ENCODE assay signal across 12 mouse cellular contexts in genomic region chr17:71300338-71300737, GRCm38 (mm10). TPM values are rescaled to one million over a fixed set of nuclear protein-coding genes. Genes with fewer than 3 reads are reported as not detected.
DNase-seq lines count a peak whose midpoint lies in the region; ATAC-seq lines count a peak whose summit lies in the region.
"Had no signal": no experiment of that assay in that cellular context is flagged by ENCODE, and none has a peak within 500 bp of the region (broad histone marks: within the 10 kb centered on the region; RNA-seq: fewer than 3 reads in every experiment).

No protein-coding gene starts in this region.

- H3K4me1 ChIP-seq in limb, embryonic 10.5 days = no peaks in the 10 kb centered on the region
- H3K4me1 ChIP-seq in kidney, embryonic 15.5 days = no peaks in the 10 kb centered on the region

- peak; percentile 26 to 83 for DNase-seq in adrenal gland, adult (ENCODE audit: inconsistent age in 2 of 2, low spot score in 1 of 2)
- no peak for DNase-seq in adrenal gland, postnatal 4 days (ENCODE audit: low spot score in 2 of 2)
- DNase-seq in NIH3T3 (ENCODE audit: low read depth) = peak; percentile 94
- peak; percentile 69 for DNase-seq in lung, postnatal 14 days
- DNase-seq in neural tube, embryonic 10.5 days (ENCODE audit: extremely low spot score, low spot score) = no peak
- no peak for DNase-seq in limb, embryonic 10.5 days (ENCODE audit: low spot score)
- DNase-seq: cerebellum, postnatal 14 days; left cerebral cortex, postnatal 4 days; right cerebral cortex, postnatal 4 days; thymus, postnatal 25 days had no signal

- peaks cover 58% of the 10 kb centered on the region for H3K36me3 ChIP-seq in limb, embryonic 10.5 days
- H3K36me3 ChIP-seq in kidney, embryonic 15.5 days = no peaks in the 10 kb centered on the region

- no peak overlapping the region for H3K4me2 ChIP-seq in kidney, embryonic 15.5 days

- no peak overlapping the region for H3K4me3 ChIP-seq in limb, embryonic 10.5 days
- H3K4me3 ChIP-seq in kidney, embryonic 15.5 days (replicated peaks) = no peak overlapping the region

- ATAC-seq in granulocyte monocyte progenitor cell, adult 5-6 weeks (replicated peaks; ENCODE audit: poor library complexity, severe bottlenecking) = peak; percentile 90
- no peak for ATAC-seq in kidney, embryonic 15.5 days (replicated peaks; ENCODE audit: low FRiP score)

- H3K27me3 ChIP-seq in limb, embryonic 10.5 days (ENCODE audit: low read depth, poor library complexity, severe bottlenecking) = no peaks in the 10 kb centered on the region
- no peaks in the 10 kb centered on the region for H3K27me3 ChIP-seq in kidney, embryonic 15.5 days

- H3K9me3 ChIP-seq in limb, embryonic 10.5 days (replicated peaks) = no peaks in the 10 kb centered on the region
- H3K9me3 ChIP-seq in kidney, embryonic 15.5 days (replicated peaks) = 0 out of 2 replicates have a peak, but pooled peaks cover 4% of the 10 kb centered on the region

- no peak overlapping the region for H3K27ac ChIP-seq in limb, embryonic 10.5 days
- no peak overlapping the region for H3K27ac ChIP-seq in kidney, embryonic 15.5 days

- 91% methylated on average over 2 of the region's 2 CpGs for WGBS in limb, embryonic 10.5 days
- 85% methylated on average over 2 of the region's 2 CpGs for WGBS in kidney, embryonic 15.5 days

- no peak overlapping the region for H3K9ac ChIP-seq in kidney, embryonic 15.5 days

RNA-seq across cellular contexts. Expression of gene Emilin2, which starts 11.4 kb away (rescaled TPM):
- total RNA-seq in adrenal gland, postnatal 4 days (2021) = 10 to 100 TPM; 11.1 to 17.6 TPM
- total RNA-seq in granulocyte monocyte progenitor cell, adult 5-6 weeks (2014; fragmentation: Nextera tagmentation) = 14.3 and 19.0 TPM in 2 replicates
- total RNA-seq in granulocyte monocyte progenitor cell, adult 5-6 weeks (2017) = 25.0 and 25.8 TPM in 2 replicates
- polyA plus RNA-seq in limb, embryonic 10.5 days (2016; fragmentation: Nextera tagmentation; extraction: Ambion mirVana) = 30.0 and 36.1 TPM in 2 replicates
- polyA plus RNA-seq in kidney, embryonic 15.5 days (2015; fragmentation: Nextera tagmentation; extraction: Ambion mirVana) = 3.6 and 4.8 TPM in 2 replicates

Comparison
In these comparisons a context has a peak if more than half of its experiments do, and no peak if none do; other contexts are left out.
1. DNase-seq: peak in adrenal gland, adult (2 of 2), NIH3T3 (single experiment) and lung, postnatal 14 days (single experiment); none in adrenal gland, postnatal 4 days (0 of 2), neural tube, embryonic 10.5 days (single experiment) and limb, embryonic 10.5 days (single experiment).